Mouse (Mus musculus) ovary, postnatal 36 days (tissue): ENCODE data around the gene Shisa8.

Experiments used
- DNase-seq: peaks from one replicate; pipeline ENCODE4 v3.0.0; 2022; ENCODE audit warnings: low spot score, mixed read lengths

Gene Shisa8

DNA sequence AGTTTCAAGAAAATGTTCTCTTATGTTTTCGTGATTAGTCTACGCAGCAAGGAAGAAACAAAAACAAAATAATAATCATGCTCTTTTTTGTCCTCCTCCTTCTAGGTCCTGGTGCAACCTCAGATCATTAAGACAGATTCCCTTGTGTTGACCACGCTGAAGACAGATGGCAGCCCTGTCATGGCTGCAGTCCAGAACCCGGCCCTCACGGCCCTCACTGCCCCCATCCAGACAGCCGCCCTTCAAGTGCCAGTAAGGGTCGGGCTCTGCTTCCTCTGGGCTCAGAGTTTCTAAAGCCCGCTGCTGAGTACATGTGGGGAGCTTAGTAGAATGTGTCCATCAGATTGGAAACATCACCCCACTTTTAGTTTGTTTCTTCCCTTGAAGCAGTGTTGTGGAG lies 40.0 kb downstream of the Shisa8 start:
- DNase-seq, result no peak

DNA sequence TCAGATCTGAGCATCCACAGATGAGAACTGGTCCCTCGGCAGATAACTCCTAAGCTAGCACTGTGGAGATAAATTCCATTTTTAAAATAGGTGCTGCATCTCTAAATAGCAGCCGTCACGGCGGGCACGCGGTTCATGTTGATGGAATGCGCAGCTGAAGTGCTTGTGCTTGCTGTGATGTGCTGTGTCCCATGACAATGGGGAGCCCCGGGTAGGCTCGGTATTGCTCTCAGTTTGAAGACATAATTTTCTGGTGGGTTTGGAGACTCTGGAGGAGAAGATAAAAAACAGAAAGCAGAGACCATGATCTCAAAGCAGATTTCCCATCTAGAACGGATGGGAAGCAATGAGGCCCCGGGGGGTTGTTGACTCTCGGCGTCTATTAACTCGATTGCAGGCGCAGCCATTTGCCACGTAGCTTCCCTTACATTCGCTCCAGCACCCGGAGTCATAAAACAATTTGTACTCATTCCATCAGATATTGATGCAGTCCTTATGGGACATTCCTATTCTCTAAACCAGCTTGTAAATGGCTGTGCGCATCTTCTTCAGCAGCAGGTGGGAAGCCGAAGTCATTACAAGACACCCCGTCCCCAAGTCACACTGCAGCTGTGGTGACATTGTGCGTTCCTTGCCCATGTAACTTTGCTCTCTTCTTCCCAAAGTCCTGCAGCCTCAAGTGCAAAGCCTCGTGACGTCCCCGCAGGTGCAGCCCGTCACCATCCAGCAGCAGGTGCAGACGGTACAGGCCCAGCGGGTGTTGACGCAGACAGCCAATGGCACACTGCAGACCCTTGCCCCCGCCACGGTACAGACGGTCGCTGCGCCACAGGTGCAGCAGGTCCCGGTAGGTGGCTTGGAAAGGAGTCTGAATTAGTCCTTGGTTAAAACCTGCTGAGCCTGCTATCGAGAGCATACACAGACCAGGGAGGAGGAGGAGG lies 41.9 kb downstream of the Shisa8 start:
- no peak for DNase-seq

DNA sequence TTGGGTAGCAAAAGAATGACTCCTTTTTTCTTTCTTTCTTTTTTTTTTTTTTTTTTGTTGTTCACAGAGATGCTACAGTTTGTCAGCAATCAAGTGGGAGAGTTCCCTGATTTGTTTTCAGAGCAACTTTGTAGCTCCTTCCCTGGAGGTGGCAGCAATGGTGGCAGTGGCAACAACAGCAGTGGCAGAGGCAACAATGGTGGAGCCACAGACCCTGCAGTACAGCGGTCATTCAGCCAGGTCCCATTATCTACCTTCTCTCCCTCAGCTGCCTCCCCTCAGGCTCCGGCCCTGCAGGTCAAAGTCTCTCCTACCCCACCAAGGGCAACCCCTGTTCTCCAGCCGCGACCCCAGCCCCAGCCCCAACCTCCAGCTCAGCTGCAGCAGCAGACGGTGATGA lies 42.9 kb downstream of the Shisa8 start:
- DNase-seq, result no peak

DNA sequence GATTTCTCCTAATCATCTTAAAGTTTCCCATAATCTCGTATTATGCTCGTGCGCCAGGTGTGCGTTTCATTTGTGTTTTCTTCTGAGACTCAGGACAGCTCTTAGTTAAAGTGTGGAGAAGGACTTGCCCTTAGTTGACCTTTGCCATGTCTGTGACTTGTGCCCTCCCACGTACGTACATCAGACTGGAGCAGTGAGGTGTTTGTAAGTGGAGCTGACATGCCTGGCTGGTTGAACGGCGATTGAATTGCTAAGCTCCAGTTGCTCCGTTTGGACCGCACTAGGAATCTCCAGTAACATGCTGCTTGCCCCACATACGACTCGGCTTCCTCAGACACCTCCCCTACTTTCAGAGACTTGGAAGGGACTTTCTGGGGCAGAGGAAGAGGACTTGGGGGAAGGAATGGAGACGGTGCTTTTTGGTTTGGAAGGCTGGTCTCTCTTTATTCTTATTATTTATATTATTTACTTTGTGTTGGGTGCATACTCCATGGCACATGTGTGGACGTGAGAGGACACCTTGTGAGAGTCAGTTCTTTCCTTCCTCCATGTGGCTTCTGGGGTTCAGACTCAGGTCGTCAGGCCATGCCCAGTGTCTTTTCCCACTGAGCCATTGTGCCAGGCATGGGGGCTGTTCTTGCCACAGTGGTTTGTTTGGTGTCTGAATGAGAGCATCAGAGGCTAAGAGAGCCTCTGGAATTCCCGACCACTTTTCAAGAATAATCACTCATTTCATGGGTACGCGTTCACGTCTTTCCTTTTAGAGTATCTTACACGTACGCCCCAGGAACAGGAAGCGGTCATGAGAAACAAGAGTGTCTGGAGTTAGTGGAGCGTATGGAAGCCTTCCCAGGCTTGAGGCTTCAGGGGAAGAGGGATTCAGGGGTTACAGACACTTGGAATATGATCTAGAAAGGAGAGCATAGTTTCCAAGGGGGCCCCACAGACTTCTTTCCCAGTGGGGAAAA lies 45.1 kb downstream of the Shisa8 start:
- DNase-seq, result no peak

DNA sequence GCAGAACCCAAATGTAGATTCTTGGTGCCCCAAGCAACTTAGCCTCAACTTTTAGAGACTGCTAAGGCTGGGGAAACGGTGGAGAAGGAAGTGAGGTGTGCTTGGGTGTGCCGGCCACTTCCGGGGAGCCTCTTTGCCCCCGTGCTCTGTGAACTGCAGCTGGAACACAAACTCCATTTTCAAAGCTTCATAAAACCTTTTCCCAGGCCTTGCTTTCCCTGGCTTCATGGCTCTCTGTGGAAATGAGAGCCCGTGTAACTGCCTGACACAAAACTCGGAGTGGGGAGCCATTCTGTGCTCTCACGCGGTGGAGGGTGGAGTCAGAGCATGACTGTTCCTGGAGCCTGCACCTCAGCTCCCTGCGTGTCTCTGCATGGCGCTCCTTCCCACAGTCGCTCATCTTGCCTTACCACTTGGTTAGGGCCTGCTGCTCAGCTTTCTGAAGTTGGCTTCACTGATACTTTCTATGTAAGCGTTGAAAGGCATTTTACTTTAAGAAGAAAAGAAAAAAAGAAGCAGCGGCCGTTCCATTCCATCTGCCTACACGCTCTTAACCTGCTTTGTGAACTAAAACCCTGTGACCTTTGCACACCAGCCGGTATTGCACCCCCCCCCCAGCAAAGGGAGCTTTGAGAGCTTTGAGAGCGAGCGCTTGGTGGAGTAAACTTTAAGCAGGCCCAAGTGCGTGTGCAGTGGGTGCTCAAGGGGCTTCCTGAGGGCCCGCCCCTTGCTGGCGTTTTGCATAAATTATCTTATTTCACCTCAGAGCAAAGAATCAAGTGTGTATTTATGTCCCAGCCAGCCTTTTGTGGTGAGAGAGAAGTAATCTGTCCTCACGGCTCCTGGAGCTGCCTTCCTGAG lies 46.1 kb downstream of the Shisa8 start:
- no peak for DNase-seq

DNA sequence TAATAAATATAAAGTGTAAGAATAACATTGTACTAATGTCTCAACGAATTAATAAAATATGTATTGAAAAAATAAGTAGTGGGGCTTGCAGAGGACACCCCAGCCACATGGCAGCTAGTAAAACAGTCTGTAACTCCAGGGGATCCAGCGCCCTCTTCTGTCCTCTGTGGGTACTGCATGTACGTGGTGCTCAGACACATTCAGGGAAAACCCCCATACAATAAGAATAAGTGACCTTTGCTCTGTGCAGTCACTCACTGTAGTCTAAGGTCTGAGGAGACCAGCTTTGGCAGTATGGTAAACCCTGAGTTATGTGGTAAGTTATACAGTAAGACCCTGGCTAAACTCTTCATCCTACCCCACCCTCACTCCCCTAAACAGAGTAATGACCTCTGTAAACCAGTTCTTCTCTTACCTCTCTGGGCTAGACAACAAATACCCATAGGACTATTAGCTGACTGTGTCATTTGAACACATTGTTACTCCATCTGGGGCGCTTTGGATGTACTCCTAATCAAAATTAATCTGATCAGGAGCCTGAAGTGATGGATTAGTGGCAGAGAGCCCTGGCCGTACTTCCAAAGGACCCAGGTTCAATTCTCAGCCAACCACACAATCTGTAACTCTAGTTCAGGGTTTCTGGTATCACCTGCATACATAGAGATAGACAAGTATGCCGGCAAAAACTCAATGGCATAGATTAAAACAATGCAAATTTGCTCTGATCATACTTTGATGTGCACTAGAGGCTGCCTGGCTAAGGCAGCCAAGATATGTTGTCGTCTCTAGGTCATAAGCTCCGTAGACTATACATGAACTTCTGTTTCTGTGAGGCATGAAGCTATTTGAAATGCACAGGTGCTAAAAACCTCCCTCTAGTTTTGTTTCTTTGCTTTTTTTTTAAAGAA lies 47.0 kb downstream of the Shisa8 start:
- DNase-seq, result peak; percentile 68

DNA sequence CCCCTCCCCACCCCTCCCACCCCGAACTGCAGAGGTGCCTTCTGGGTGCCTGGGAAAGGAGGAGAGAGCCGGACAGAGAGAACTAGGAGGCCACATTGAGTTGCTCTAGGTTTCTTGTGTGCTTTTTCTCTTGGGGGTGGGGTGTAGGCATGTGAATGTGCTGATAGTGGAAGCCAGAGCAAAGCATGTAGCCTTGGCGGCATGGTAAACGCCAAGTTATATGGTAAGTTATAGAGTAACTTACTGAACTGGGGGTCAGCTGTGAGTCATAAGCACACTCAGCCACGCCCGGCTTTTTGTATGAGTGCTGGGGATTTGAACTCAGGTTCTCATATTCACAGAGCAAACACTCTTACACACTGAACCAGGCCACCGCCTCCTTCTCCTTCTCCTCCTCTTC lies 48.1 kb downstream of the Shisa8 start:
- DNase-seq, result no peak

DNA sequence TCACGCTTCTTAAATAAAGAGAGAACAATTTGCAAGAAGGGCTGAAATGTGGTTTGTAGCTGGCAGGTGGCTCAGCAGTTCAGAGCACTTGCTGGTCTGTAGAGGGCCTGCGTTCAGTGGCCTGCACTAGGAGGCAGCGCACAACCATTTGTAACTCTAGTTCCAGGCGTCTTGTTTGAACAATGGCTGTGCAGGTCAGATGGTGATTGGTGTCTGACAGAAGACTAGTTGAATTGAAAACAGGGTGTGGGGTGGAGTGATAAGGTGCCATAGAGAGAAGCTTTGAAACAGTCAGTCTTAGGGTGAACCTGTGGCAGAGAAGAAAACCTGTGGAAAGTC lies 48.6 kb downstream of the Shisa8 start:
- DNase-seq, result no peak

DNA sequence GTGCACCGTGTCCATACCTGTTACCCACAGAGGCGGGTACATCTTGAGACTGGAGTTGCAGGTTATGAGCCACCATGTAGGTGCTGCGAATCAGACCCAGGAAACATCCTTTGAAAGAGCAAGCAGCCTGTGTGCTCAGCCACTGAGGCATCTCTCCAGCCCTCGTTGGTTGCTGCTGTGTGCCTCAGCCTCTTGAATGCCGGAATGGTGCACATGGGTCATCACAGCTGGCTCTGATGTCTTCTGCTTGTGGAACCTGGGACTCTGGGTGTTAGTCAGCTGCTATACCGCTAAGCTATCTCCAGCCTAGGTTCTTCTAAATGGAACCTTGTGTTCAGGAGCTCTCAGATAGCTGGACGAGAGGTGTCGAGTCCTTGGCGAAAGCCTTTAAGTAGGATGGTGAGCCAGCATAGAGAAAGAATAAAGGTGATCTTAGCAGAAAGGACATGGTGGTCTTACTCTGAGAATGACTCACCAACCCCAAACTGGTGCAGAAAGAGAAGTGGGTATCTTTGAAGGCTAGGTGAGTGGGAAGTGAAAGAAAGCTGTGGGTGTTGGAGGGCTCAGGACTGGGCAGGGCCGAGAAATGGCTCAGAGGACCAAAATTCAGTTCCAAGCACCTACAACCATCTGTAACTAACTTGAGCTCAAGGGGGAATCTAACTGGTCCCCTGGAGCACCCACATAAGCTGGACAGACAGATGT lies 49.1 kb downstream of the Shisa8 start:
- DNase-seq, result no peak

DNA sequence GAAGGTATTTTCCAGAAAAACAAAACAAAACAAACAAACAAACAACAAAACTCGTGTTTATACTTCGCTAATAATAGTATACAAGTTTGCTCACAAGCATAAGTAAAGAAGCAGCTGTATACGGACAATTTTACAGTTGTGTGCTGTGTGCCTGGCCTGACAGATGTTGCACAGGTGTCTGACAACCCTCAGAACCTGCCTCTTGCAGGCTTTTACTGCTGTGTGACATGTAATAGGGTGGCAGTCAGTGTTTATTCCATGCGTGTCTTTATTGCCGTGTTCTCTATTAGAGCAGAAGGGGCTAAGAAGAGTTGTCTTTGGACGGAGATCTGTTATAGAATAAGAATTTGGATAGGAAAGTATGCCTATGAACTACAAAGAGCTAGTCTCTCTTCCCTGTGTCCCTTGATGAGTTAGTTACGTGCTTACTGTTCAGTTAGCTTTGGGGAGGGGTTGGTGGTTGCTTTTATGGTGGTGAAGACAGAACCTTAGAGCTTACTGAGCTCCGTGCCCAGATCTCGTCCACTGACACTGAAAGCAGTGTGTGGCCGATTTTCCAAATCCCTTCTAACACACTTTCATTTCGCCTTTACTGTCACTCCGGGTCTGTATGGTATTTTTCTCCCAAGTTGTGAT lies 50.5 kb downstream of the Shisa8 start:
- DNase-seq, result no peak

DNA sequence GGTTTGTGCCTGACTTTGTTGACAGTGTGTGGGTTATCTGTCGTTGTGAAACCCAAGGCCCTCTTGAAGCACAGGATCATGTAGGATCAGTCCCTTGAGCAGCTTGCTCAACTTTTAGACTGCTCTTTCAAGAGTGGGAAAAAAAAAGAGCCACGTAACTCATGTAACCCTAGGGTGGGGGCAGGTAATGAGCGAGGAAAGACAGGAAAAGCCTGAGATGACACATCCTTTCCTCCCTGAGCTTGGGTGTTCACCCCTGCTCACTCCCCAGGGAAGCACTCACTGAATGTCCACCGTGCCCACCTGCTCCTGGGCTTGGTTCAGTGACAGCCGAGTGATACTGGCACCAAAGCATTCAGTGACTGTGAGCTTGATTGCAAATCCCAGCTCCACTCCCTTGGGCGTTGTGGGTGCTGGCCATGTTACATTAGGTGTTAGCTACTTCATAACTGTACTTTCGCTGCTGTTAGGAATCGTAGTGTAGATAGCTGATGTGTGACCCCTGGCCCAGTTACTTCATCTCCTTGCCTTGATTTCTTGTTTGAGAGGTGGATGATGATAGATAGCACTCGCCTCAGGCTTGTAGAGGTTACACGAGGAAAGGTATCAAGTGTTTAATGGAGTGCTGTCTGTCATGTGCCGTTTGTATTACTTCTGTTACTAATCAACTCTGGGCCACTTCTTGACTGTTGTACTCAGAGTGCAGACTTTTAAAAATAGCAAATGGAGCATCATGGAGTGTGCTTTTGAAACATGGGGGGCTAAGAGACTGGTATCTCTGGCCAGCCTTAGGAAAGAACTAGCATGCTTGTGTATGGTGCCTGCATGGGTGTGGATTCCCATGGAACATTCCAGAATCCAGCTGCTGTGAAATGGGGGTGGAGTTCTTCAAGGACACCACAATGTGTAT lies 51.6 kb downstream of the Shisa8 start:
- DNase-seq, result no peak

DNA sequence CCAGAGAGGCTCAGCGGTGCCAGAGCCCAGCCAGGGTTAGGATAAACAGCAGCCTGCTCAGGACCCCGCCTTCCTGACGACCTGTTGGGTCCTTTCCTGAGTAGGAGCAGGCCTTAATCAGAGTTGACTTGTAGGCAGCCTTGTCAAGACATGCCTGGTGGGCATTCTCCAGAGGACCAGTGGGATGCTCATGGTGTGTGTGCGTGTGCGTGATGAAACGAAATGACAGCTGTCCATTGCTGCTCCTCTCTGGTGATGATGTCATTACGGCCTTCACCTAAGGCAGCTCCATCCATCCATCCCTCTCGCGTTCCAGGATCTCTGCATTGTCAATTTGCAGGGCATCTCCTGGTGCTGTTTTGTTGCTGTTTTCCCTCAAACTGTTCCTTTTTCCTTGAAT lies 53.1 kb downstream of the Shisa8 start:
- no peak for DNase-seq

DNA sequence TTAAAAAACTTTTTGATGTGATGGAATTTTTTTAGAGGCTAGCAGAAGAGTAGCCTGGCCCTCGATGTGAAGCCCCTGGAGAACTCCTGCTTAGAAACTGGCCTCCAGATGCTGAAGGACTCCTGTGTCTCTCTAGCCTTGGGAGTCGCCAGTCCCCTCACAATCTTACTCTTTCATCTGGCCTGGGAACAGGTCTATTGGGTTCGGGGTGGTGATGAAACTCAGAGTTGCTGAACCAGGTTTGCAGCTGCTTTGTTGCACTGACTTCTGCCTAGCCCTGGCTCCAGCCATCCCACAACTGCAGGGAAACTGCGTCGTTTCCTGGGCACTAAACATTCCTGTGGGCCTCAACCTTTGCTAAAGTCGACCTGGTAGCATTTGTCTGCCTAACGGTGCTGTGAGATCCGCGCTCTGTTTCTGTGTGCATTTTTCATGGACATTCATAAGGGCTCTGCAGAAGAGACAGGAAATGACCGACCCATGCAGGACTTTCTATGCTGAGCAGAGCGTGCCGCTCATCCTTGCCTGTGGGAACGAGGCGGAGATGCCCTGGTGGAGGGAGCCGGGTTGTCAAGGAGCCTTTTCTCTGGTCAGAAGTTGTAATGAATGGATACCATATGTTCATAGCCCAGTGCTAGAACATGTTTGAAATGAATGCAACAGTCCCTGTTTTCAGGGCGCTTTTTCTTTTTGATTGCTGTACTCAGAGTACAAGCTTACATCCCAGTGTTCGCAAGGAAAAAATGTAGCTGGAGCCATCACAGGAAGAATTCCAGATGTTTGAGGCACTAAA lies 54.2 kb downstream of the Shisa8 start:
- DNase-seq, result no peak

DNA sequence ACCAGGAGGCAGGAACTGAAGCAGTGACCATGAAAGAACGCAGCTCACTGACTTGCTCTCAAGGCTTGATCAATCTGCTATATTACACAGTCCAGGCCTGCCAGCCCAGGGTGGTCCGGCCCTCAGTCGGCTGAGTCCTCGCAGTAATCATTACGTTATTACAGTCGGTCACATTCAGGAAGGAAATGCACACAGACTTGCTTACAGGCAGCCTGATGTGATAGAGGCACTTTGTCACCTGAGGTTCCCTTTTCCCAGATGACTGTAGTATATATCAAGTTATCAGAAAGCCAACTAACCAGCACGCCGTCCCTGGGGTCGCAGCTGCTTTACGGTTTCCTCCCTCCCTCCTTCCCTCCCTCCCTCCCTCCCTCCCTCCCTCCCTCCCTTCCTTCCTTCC lies 55.7 kb downstream of the Shisa8 start:
- DNase-seq, result no peak

DNA sequence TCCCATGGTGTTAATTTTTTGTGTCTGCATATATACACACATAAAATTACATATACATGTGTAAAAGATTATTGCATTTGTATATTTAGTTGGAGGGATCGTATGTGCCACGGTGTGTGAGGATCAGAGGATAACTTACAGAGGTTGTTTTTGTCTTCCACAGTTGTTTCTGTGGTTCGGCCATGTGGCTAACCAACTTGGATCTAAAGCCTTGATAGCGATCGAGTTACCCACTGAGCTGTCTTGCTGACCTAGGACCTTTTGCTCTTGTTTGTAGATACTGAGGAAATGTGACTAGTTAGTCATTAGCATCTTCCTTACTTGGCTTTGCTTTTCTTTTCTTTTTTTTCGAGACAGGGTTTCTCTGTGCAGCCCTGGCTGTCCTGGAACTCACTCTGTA lies 56.3 kb downstream of the Shisa8 start:
- DNase-seq, result no peak
